Mouse (Mus musculus): ENCODE measurements at regions not wholly inside any gene's neighbourhood (a gene's known extent, or its start where the extent isn't known, plus 50 kb on each side); places are given as distances from the start of the nearest gene placed in this dataset.
"Not testable (repeated sequence)": the region's sequence is repeated elsewhere in the genome, so short reads cannot be mapped to it uniquely, and the experiment has no call there.

GRCm38 (mm10) chr5:4248422-4248821, 56.3 kb downstream of the Mterf1b start:
- Histone ChIP-seq H3K4me2 (replicated peaks; ENCODE audit: low read depth, low read length) (no peak overlapping the region), H3K27me3 (replicated peaks; ENCODE audit: insufficient read depth, low read length) (no peaks in the 10 kb centered on the region), H3K4me1 (ENCODE audit: insufficient read depth, low read depth, low read length) (no peaks in the 10 kb centered on the region), H3K9ac (replicated peaks; ENCODE audit: low read depth) (no peak overlapping the region), H3K4me3 (ENCODE audit: low read depth, low read length) (no peak overlapping the region), H3K27ac (ENCODE audit: low read length) (no peak overlapping the region), H3K36me3 (ENCODE audit: insufficient read depth, low read length) (no peaks in the 10 kb centered on the region), H3K9me3 (ENCODE audit: low read length) (no peaks in the 10 kb centered on the region)
- WGBS: 87% methylated on average over 2 of the region's 2 CpGs
- TF ChIP-seq EP300 (IDR thresholded peaks at IDR 0.05) (no peak), CTCF (IDR thresholded peaks at IDR 0.05) (no peak)
- ATAC-seq (no peak), DNase-seq (ENCODE audit: low spot score) (no peak)

GRCm38 (mm10) chr5:4254280-4254679, 62.1 kb downstream of the Mterf1b start:
- H3K9ac ChIP-seq (replicated peaks; ENCODE audit: low read depth); ATAC-seq; H3K27ac ChIP-seq (ENCODE audit: low read length); H3K36me3 ChIP-seq (ENCODE audit: insufficient read depth, low read length); H3K4me2 ChIP-seq (replicated peaks; ENCODE audit: low read depth, low read length); H3K27me3 ChIP-seq (replicated peaks; ENCODE audit: insufficient read depth, low read length); DNase-seq (ENCODE audit: low spot score); H3K4me1 ChIP-seq (ENCODE audit: insufficient read depth, low read depth, low read length); H3K4me3 ChIP-seq (ENCODE audit: low read depth, low read length); H3K9me3 ChIP-seq (ENCODE audit: low read length): not testable (repeated sequence)
- 78% methylated on average over 5 of the region's 5 CpGs for whole genome bisulfite sequencing

- TF ChIP-seq CTCF (IDR thresholded peaks at IDR 0.05) (no peak), EP300 (IDR thresholded peaks at IDR 0.05) (no peak)
- H3K9me3 ChIP-seq (ENCODE audit: low read length): no peaks in the 10 kb centered on the region
- H3K4me2 ChIP-seq (replicated peaks; ENCODE audit: low read depth, low read length): no peak overlapping the region
- DNase-seq (ENCODE audit: low spot score): no peak
- no peaks in the 10 kb centered on the region for H3K27me3 ChIP-seq (replicated peaks; ENCODE audit: insufficient read depth, low read length)
- H3K4me3 ChIP-seq (ENCODE audit: low read depth, low read length): no peak overlapping the region
- H3K27ac ChIP-seq (ENCODE audit: low read length): no peak overlapping the region
- H3K9ac ChIP-seq (replicated peaks; ENCODE audit: low read depth): no peak overlapping the region
- no peak for ATAC-seq
- no peaks in the 10 kb centered on the region for H3K36me3 ChIP-seq (ENCODE audit: insufficient read depth, low read length)
- WGBS: 54% methylated on average over 12 of the region's 12 CpGs
- H3K4me1 ChIP-seq (ENCODE audit: insufficient read depth, low read depth, low read length): no peaks in the 10 kb centered on the region
These were observed 65.0 kb downstream of the Mterf1b start for GRCm38 (mm10) chr5:4257048-4257750.

GRCm38 (mm10) chr5:4259260-4259659, 67.1 kb downstream of the Mterf1b start:
- no peaks in the 10 kb centered on the region for H3K36me3 ChIP-seq (ENCODE audit: insufficient read depth, low read length)
- H3K27ac ChIP-seq (ENCODE audit: low read length): no peak overlapping the region
- ATAC-seq (no peak), DNase-seq (ENCODE audit: low spot score) (no peak)
- no peak overlapping the region for H3K4me3 ChIP-seq (ENCODE audit: low read depth, low read length)
- no peaks in the 10 kb centered on the region for H3K4me1 ChIP-seq (ENCODE audit: insufficient read depth, low read depth, low read length)
- H3K9me3 ChIP-seq (ENCODE audit: low read length): no peaks in the 10 kb centered on the region
- H3K9ac ChIP-seq (replicated peaks; ENCODE audit: low read depth): no peak overlapping the region
- TF ChIP-seq CTCF (IDR thresholded peaks at IDR 0.05) (no peak), EP300 (IDR thresholded peaks at IDR 0.05) (no peak)
- no peak overlapping the region for H3K4me2 ChIP-seq (replicated peaks; ENCODE audit: low read depth, low read length)
- H3K27me3 ChIP-seq (replicated peaks; ENCODE audit: insufficient read depth, low read length): no peaks in the 10 kb centered on the region
- 87% methylated on average over 4 of the region's 4 CpGs for WGBS

- no peak for ATAC-seq
- Histone ChIP-seq H3K4me2 (replicated peaks; ENCODE audit: low read depth, low read length) (no peak overlapping the region), H3K27ac (ENCODE audit: low read length) (no peak overlapping the region), H3K36me3 (ENCODE audit: insufficient read depth, low read length) (no peaks in the 10 kb centered on the region), H3K9me3 (ENCODE audit: low read length) (no peaks in the 10 kb centered on the region), H3K9ac (replicated peaks; ENCODE audit: low read depth) (no peak overlapping the region), H3K27me3 (replicated peaks; ENCODE audit: insufficient read depth, low read length) (no peaks in the 10 kb centered on the region), H3K4me3 (ENCODE audit: low read depth, low read length) (no peak overlapping the region), H3K4me1 (ENCODE audit: insufficient read depth, low read depth, low read length) (no peaks in the 10 kb centered on the region)
- peak; percentile 17 for DNase-seq (ENCODE audit: low spot score)
- 100% methylated on average over 1 of the region's 1 CpGs for WGBS
- TF ChIP-seq CTCF (IDR thresholded peaks at IDR 0.05): peak; percentile 71
- no peak for TF ChIP-seq EP300 (IDR thresholded peaks at IDR 0.05)
These were observed 70.5 kb downstream of the Mterf1b start for GRCm38 (mm10) chr5:4262666-4263065.

- Histone ChIP-seq H3K4me2 (replicated peaks; ENCODE audit: low read depth, low read length) (no peak overlapping the region), H3K36me3 (ENCODE audit: insufficient read depth, low read length) (no peaks in the 10 kb centered on the region), H3K9ac (replicated peaks; ENCODE audit: low read depth) (no peak overlapping the region), H3K4me3 (ENCODE audit: low read depth, low read length) (no peak overlapping the region), H3K4me1 (ENCODE audit: insufficient read depth, low read depth, low read length) (no peaks in the 10 kb centered on the region), H3K27ac (ENCODE audit: low read length) (no peak overlapping the region), H3K27me3 (replicated peaks; ENCODE audit: insufficient read depth, low read length) (no peaks in the 10 kb centered on the region), H3K9me3 (ENCODE audit: low read length) (no peaks in the 10 kb centered on the region)
- TF ChIP-seq CTCF (IDR thresholded peaks at IDR 0.05): peak; percentile 71
- no peak for TF ChIP-seq EP300 (IDR thresholded peaks at IDR 0.05)
- no peak for ATAC-seq
- DNase-seq (ENCODE audit: low spot score): peak; percentile 53
- 62% methylated on average over 5 of the region's 5 CpGs for WGBS
These were observed 71.5 kb downstream of the Mterf1b start for GRCm38 (mm10) chr5:4263560-4264160.

All from lung, postnatal 0 days (tissue).